Mouse (Mus musculus): ENCODE results near the gene Slc39a11. TPM values are rescaled to one million over a fixed set of nuclear protein-coding genes. Genes with fewer than 3 reads are reported as not detected.

The Slc39a11 gene
- polyA plus RNA-seq, 1 experiment from 2014 or later, result 37.1 TPM

- H3K27me3 ChIP-seq (replicated peaks), result no peaks in the 10 kb centered on the region
- H3K27ac ChIP-seq, result no peak overlapping the region
- H3K4me3 ChIP-seq (replicated peaks), result no peak overlapping the region
- H3K9ac ChIP-seq, result no peak overlapping the region
- H3K4me1 ChIP-seq, result 0 out of 2 replicates have a peak, but pooled peaks cover 10% of the 10 kb centered on the region
- H3K4me2 ChIP-seq, result no peak overlapping the region
- WGBS, result 78% methylated on average over 7 of the region's 7 CpGs
- no peaks in the 10 kb centered on the region for H3K36me3 ChIP-seq
- no peaks in the 10 kb centered on the region for H3K9me3 ChIP-seq
- ATAC-seq (ENCODE audit: insufficient read depth, low FRiP score, low read depth), result no peak
Observed at GRCm38 (mm10) chr11:113554701-113555360, 95.0 kb downstream of the Slc39a11 start.

DNA sequence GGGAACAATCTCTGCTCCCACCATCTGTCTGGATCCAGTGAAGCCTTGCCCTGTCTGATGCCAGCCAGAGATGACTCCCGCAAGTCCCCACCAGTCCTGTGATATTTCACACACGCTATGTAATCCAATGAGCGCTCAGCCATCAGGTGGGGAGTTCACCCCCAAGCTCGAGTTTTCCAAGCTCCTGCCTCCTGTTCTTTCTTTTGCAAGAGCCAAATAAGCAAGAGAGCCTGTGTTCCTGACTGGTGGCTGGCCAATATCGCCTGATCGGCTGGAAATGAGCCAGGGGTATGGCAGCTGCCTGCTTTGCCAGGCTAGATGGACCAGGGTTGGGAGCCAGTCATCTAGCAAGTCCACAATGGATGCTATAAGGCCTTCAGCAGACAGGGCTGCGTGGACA, 95.7 kb downstream of the Slc39a11 start:
- ATAC-seq (ENCODE audit: insufficient read depth, low FRiP score, low read depth), result no peak
- Histone ChIP-seq H3K27ac (no peak overlapping the region), H3K9ac (no peak overlapping the region), H3K4me2 (no peak overlapping the region), H3K27me3 (replicated peaks) (no peaks in the 10 kb centered on the region), H3K4me3 (replicated peaks) (no peak overlapping the region), H3K4me1 (0 out of 2 replicates have a peak, but pooled peaks cover 10% of the 10 kb centered on the region), H3K9me3 (no peaks in the 10 kb centered on the region), H3K36me3 (no peaks in the 10 kb centered on the region)
- 83% methylated on average over 7 of the region's 7 CpGs for WGBS

DNA sequence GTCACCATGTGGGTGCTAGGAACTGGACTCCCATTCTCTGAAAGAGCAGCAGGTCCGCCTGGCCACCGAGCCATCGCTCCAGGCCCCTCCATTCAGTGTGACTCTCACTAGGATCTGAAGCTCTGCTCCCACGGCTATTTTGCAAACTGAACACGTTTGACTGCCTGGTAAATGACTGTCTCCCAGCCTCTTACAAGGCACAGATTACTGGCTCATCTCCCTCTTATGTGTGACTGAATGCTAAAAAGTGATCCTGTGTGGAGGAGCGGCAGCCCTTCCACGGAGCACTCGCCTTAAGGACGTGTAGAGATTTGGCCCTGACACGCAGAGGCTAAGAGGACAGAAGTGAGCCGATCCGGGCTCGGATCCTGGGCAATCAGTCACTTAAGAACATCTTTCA, 96.3 kb downstream of the Slc39a11 start:
- no peaks in the 10 kb centered on the region for H3K9me3 ChIP-seq
- WGBS, result 80% methylated on average over 13 of the region's 13 CpGs
- no peak overlapping the region for H3K9ac ChIP-seq

GRCm38 (mm10) chr11:113552539-113552938, 97.3 kb downstream of the Slc39a11 start:
- Histone ChIP-seq H3K36me3 (no peaks in the 10 kb centered on the region), H3K9me3 (no peaks in the 10 kb centered on the region), H3K27me3 (replicated peaks) (no peaks in the 10 kb centered on the region), H3K27ac (no peak overlapping the region), H3K4me1 (0 out of 2 replicates have a peak, but pooled peaks cover 10% of the 10 kb centered on the region), H3K4me2 (no peak overlapping the region), H3K4me3 (replicated peaks) (no peak overlapping the region), H3K9ac (no peak overlapping the region)
- ATAC-seq (ENCODE audit: insufficient read depth, low FRiP score, low read depth), result no peak
- 53% methylated on average over 10 of the region's 10 CpGs for WGBS

More for the DNA sequence above, 96.3 kb downstream of the Slc39a11 start:
- no peak overlapping the region for H3K4me2 ChIP-seq
- no peak for ATAC-seq (ENCODE audit: insufficient read depth, low FRiP score, low read depth)
- H3K36me3 ChIP-seq, result no peaks in the 10 kb centered on the region
- no peaks in the 10 kb centered on the region for H3K27me3 ChIP-seq (replicated peaks)
- 0 out of 2 replicates have a peak, but pooled peaks cover 10% of the 10 kb centered on the region for H3K4me1 ChIP-seq
- H3K27ac ChIP-seq, result no peak overlapping the region
- no peak overlapping the region for H3K4me3 ChIP-seq (replicated peaks)

- no peak; the same call in 1 of the 2 replicates for ATAC-seq (ENCODE audit: insufficient read depth, low FRiP score, low read depth)
- Histone ChIP-seq H3K36me3 (no peaks in the 10 kb centered on the region), H3K9ac (no peak overlapping the region), H3K9me3 (no peaks in the 10 kb centered on the region), H3K4me1 (no peaks in the 10 kb centered on the region), H3K27me3 (replicated peaks) (no peaks in the 10 kb centered on the region), H3K4me2 (no peak overlapping the region), H3K4me3 (replicated peaks) (no peak overlapping the region), H3K27ac (no peak overlapping the region)
- 64% methylated on average over 11 of the region's 11 CpGs for WGBS
Observed at GRCm38 (mm10) chr11:113546217-113546877, 103.5 kb downstream of the Slc39a11 start.

DNA sequence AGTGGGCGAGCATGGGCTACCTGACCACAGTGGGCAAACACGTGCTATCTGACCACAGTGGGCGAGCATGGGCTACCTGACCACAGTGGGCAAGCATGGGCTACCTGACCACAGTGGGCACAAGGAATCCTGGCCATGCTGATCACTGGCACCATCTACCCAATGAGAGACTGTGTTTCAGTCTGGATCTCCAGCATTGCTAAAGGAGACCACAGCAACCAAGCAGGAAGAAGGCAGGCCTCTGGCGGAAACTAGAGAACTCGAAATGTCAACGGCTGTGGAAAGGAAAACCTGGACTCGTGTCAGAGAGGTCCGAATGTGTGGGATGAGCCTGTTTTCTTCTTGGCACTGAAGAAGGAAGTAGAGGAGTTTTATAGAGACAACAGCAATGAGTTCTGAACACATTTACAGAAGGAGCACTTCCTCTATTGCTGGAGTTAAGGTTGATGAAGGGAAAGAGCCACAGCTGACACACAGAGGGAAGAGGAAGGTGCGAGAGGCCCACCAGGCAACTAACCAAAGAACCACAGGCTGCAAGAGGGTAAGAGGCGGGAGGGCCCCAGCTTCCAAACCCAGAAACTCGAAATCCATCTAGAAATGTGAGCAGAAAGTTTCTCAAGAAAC, 105.8 kb downstream of the Slc39a11 start:
- Histone ChIP-seq H3K4me2 (no peak overlapping the region), H3K36me3 (no peaks in the 10 kb centered on the region), H3K9me3 (no peaks in the 10 kb centered on the region), H3K4me3 (replicated peaks) (no peak overlapping the region), H3K27me3 (replicated peaks) (no peaks in the 10 kb centered on the region), H3K9ac (no peak overlapping the region), H3K27ac (no peak overlapping the region), H3K4me1 (0 out of 2 replicates have a peak, but pooled peaks cover 4% of the 10 kb centered on the region)
- 77% methylated on average over 11 of the region's 11 CpGs for WGBS
- no peak for ATAC-seq (ENCODE audit: insufficient read depth, low FRiP score, low read depth)

- Histone ChIP-seq H3K4me1 (0 out of 2 replicates have a peak, but pooled peaks cover 6% of the 10 kb centered on the region), H3K27me3 (replicated peaks) (no peaks in the 10 kb centered on the region), H3K4me3 (replicated peaks) (no peak overlapping the region), H3K9ac (no peak overlapping the region), H3K36me3 (no peaks in the 10 kb centered on the region), H3K27ac (no peak overlapping the region), H3K9me3 (no peaks in the 10 kb centered on the region), H3K4me2 (no peak overlapping the region)
- WGBS, result 95% methylated on average over 8 of the region's 8 CpGs
- no peak for ATAC-seq (ENCODE audit: insufficient read depth, low FRiP score, low read depth)
Observed at GRCm38 (mm10) chr11:113541073-113541472, 108.8 kb downstream of the Slc39a11 start.

- Histone ChIP-seq H3K4me3 (replicated peaks) (no peak overlapping the region), H3K27ac (no peak overlapping the region), H3K4me1 (0 out of 2 replicates have a peak, but pooled peaks cover 6% of the 10 kb centered on the region), H3K4me2 (no peak overlapping the region), H3K9me3 (no peaks in the 10 kb centered on the region), H3K27me3 (replicated peaks) (no peaks in the 10 kb centered on the region), H3K36me3 (no peaks in the 10 kb centered on the region), H3K9ac (no peak overlapping the region)
- 48% methylated on average over 15 of the region's 15 CpGs for WGBS
- 0 out of 2 replicates have a peak, but pooled peaks have one; percentile 39 for ATAC-seq (ENCODE audit: insufficient read depth, low FRiP score, low read depth)
Observed at GRCm38 (mm10) chr11:113539502-113540209, 110.2 kb downstream of the Slc39a11 start.

GRCm38 (mm10) chr11:113539079-113539478, 110.8 kb downstream of the Slc39a11 start:
- no peaks in the 10 kb centered on the region for H3K27me3 ChIP-seq (replicated peaks)
- no peak overlapping the region for H3K4me2 ChIP-seq
- H3K27ac ChIP-seq, result no peak overlapping the region
- no peak for ATAC-seq (ENCODE audit: insufficient read depth, low FRiP score, low read depth)
- no peak overlapping the region for H3K4me3 ChIP-seq (replicated peaks)
- H3K4me1 ChIP-seq, result 0 out of 2 replicates have a peak, but pooled peaks cover 6% of the 10 kb centered on the region
- 69% methylated on average over 6 of the region's 6 CpGs for WGBS
- no peaks in the 10 kb centered on the region for H3K36me3 ChIP-seq
- H3K9ac ChIP-seq, result no peak overlapping the region
- H3K9me3 ChIP-seq, result no peaks in the 10 kb centered on the region

DNA sequence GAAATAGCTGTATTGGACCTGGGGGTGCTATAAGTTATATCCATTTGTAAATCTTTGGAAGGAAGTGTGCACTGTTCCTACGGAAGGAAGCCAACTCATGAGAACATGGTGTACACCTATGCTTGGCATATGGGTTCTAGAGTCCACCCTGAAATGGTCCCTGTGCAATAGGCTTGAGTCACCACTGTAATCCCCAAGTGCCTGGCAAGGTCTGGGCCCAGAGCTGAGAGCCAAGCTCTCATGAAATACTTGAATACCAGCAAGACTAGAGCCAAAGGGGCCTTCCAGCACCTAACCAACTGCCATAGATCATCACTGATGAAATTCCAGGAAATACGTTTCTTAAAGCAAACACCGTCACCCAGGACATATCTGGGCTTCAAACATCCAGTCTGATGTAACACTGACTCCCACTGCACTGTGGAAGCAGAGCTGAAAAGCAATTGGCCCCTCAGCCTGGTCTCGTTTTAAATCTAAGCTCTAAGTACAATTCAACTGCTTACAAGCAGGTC, 111.4 kb downstream of the Slc39a11 start:
- H3K36me3 ChIP-seq, result no peaks in the 10 kb centered on the region
- H3K27me3 ChIP-seq (replicated peaks), result no peaks in the 10 kb centered on the region
- H3K9me3 ChIP-seq, result no peaks in the 10 kb centered on the region
- WGBS, result 84% methylated on average over 4 of the region's 4 CpGs
- H3K4me1 ChIP-seq, result 0 out of 2 replicates have a peak, but pooled peaks cover 6% of the 10 kb centered on the region
- H3K27ac ChIP-seq, result no peak overlapping the region
- no peak overlapping the region for H3K4me3 ChIP-seq (replicated peaks)
- H3K9ac ChIP-seq, result no peak overlapping the region
- no peak overlapping the region for H3K4me2 ChIP-seq
- ATAC-seq (ENCODE audit: insufficient read depth, low FRiP score, low read depth), result no peak

DNA sequence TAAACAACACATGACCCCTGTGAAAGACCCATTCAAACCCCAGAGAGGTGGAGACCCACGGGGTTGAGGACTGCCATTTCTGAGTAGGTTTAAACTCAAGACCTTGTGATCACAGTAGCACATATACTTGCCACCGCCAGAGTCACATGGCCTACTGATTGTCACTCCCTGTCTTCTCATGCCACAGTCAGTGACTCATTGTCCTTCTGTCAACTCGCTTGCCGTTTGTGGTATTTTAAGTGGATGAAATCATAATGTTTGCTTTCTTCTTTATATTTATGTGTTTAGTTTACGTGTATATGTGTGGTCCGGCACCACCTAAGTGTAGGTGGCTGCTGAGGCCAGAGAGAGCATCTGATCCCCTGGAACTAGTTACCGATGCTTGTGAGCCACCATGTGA, 112.2 kb downstream of the Slc39a11 start:
- Histone ChIP-seq H3K9ac (no peak overlapping the region), H3K27ac (no peak overlapping the region), H3K4me3 (replicated peaks) (no peak overlapping the region), H3K36me3 (no peaks in the 10 kb centered on the region), H3K9me3 (no peaks in the 10 kb centered on the region), H3K27me3 (replicated peaks) (no peaks in the 10 kb centered on the region), H3K4me2 (no peak overlapping the region), H3K4me1 (0 out of 2 replicates have a peak, but pooled peaks cover 6% of the 10 kb centered on the region)
- ATAC-seq (ENCODE audit: insufficient read depth, low FRiP score, low read depth), result no peak
- WGBS, result 81% methylated on average over 7 of the region's 7 CpGs

All from stomach, embryonic 15.5 days (tissue).